Mouse (Mus musculus) olfactory bulb, adult 2 months (tissue): ENCODE results near the gene Adamts14. TPM values are rescaled to one million over a fixed set of nuclear protein-coding genes. Genes with fewer than 3 reads are reported as not detected.

Experiments used
- H3K27ac ChIP-seq: fragments of 200-500 bp; 2 replicates; pipeline ENCODE4 v1.5.1; 2012; ENCODE audit warnings: low read depth, low read length; ENCODE audit not compliant: insufficient read depth
- H3K4me1 ChIP-seq: fragments of 200-500 bp; 2 replicates; pipeline ENCODE4 v1.6.1; 2012; ENCODE audit warnings: low read length; ENCODE audit not compliant: control insufficient read depth, insufficient read depth
- H3K4me3 ChIP-seq: fragments of 200-500 bp; 2 replicates; pipeline ENCODE4 v1.5.1; 2012; ENCODE audit warnings: mild to moderate bottlenecking, low read depth, low read length, moderate library complexity; ENCODE audit not compliant: insufficient read depth
- CTCF ChIP-seq: fragments of 200-500 bp; IDR thresholded peaks from 2 replicates; pipeline ENCODE4 v1.5.1; 2012; ENCODE audit warnings: low read depth, mild to moderate bottlenecking, low read length, moderate library complexity; ENCODE audit not compliant: insufficient read depth
- POLR2A ChIP-seq: fragments of 200-500 bp; IDR thresholded peaks from 2 replicates; pipeline ENCODE4 v1.6.1; 2012; ENCODE audit warnings: mild to moderate bottlenecking, low read depth, low read length, moderate library complexity; ENCODE audit not compliant: insufficient read depth
- WGBS: fragments of 180-500 bp; shearing (Covaris S2); methylation state at CpG from one replicate; pipeline ENCODE4 v1.1.7; 2018; 5-methylcytosine and 5-hydroxymethylcytosine counted together
- polyA plus RNA-seq: library from polyadenylated mRNA; stranded (reverse); fragments of >200 nt; gene quantifications from 2 replicates; pipeline ENCODE4 v1.2.4, GENCODE M21; 2012; ENCODE audit warnings: low replicate concordance; ENCODE audit not compliant: missing spikeins, insufficient read depth, insufficient read length

The Adamts14 gene
- polyA plus RNA-seq, 1 experiment, result not detected

DNA sequence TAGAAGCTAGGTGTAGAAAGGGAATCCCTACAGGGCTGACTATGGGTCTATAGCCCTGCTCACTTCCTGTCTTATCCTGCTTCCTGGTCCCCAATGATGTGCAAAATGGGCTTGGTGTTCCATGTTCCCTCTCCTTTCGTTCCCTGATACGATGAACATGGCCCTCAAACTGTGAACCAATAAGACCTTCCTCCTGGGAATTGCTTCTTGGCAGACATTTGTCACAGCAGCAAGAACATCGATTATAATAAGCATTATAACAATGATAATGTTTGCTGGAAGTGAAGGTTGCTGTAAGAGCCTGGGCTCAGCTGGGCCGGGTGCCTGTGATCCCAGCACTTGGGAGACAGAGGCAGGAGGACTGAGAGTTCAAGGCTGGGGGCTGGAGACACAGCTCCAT is 11.1 kb upstream of the Adamts14 start:
- Histone ChIP-seq H3K4me1 (peaks cover 10% of the 10 kb centered on the region), H3K4me3 (no peak overlapping the region), H3K27ac (no peak overlapping the region)
- 86% methylated on average over 4 of the region's 4 CpGs for WGBS
- TF ChIP-seq POLR2A (no peak), CTCF (no peak)

DNA sequence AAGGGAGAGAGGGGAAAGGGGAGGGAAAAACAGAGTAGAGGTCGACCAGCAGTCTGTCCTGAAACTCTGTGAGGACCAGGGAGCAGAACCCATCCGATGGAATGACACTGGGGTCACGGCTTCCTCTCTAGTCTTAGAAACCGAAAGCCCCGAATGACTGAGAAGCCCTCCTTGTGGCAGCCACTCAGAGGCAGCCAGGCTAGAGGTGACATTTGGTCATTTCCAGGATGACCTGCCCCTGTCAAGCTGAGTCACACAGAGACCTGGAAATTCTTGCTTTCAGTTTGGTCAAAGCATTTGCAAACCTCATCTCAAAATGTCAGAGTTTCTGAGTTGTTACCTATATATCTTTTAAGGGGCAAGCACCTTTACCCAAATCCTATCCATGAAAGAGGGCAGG is 7.9 kb upstream of the Adamts14 start:
- WGBS, result 94% methylated on average over 5 of the region's 5 CpGs

DNA sequence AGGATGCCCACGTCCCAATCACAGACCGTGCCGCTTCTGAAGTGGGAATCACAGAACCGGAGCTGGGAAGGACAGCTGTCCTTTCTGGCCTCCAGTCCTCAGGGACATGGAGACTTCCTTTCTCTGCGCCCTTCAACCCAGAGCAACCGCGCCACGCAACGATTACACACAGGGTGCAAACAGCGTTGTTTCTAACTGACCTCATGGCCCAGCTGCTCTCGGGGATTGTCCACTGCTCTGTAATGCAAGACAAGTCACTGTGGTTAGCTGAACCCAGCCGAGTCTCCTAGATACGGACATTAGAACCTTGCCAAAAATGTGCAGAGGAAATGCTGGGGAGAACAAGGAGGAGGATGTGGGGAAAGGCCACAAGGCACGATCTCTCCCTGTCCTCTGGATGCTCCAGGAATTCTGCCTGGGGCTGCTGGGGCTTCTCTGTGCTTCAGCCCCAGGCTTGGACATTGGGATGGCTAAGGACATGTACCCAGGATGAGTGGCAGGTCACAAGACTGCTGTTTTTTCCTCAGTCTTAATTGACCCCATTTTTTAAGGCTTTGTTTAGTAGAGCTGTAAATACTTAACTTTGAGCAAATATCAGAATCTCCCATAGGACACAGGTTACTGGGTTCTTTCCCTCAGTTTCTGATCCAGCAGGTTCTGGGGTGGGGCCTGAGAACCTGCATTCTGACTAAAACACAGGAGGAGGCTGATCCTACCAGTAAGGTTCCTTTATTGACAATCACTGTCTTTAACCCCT is 4.9 kb upstream of the Adamts14 start:
- TF ChIP-seq POLR2A (no peak), CTCF (no peak)
- no peak overlapping the region for H3K4me3 ChIP-seq
- WGBS, result 55% methylated on average over 14 of the region's 14 CpGs
- no peak overlapping the region for H3K27ac ChIP-seq
- peaks cover 11% of the 10 kb centered on the region for H3K4me1 ChIP-seq

More for the DNA sequence above, 7.9 kb upstream of the Adamts14 start:
- Histone ChIP-seq H3K4me1 (peaks cover 10% of the 10 kb centered on the region), H3K27ac (no peak overlapping the region), H3K4me3 (no peak overlapping the region)
- TF ChIP-seq POLR2A (no peak), CTCF (no peak)

GRCm38 (mm10) chr10:61277051-61277450 is 3.8 kb upstream of the Adamts14 start:
- Histone ChIP-seq H3K4me3 (no peak overlapping the region), H3K27ac (no peak overlapping the region), H3K4me1 (peaks cover 15% of the 10 kb centered on the region)
- TF ChIP-seq CTCF, result no peak
- no peak for TF ChIP-seq POLR2A
- 98% methylated on average over 6 of the region's 6 CpGs for WGBS

DNA sequence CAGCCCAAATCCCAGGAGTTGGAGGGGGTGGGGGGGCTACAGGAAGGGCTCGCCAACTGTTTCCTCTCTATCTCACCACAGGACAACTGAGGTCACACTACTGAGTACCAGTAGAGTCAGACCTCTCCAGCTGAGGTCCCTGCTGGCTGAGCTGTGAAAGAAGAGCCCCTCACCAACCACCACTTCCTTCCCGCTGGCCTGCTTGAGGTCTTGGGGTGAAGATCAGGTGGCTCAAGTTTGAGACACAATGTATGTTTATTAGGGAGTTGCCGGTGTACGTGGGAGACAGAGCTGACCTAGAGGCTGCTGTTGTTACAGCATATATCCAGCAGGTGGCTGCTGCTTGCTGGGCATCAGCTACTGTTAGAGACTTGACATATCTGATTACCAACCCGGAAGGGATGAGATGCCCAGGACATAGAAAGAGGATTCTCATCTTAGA is 2.5 kb upstream of the Adamts14 start:
- H3K27ac ChIP-seq, result no peak overlapping the region
- 6% methylated on average over 5 of the region's 5 CpGs for WGBS
- TF ChIP-seq POLR2A (no peak), CTCF (peak; percentile 24; the same call in 1 of the 2 replicates)
- peaks cover 15% of the 10 kb centered on the region for H3K4me1 ChIP-seq
- no peak overlapping the region for H3K4me3 ChIP-seq

DNA sequence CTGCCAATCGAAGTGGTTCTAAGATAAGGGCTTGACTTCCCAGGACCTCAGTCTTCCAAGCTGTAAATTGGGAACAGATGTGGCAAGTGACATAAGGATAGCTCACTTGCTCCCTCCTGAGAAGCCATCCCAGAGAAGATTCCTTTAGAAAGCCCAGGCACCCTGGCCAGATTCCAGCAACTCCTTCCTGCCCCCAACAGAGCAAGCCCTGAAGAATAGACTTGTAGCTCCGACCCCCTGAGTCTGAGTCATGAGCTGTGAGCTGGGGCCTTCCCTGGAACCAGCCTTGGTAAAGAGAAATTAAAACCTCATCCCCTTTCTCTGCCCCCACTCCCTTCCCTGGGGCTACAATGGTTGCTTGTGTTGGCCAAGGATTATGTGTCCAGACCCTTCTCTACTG is 1.3 kb upstream of the Adamts14 start:
- no peak for TF ChIP-seq CTCF
- no peak for TF ChIP-seq POLR2A
- H3K4me3 ChIP-seq, result no peak overlapping the region
- peaks cover 15% of the 10 kb centered on the region for H3K4me1 ChIP-seq
- 46% methylated on average over 2 of the region's 2 CpGs for WGBS
- H3K27ac ChIP-seq, result no peak overlapping the region

DNA sequence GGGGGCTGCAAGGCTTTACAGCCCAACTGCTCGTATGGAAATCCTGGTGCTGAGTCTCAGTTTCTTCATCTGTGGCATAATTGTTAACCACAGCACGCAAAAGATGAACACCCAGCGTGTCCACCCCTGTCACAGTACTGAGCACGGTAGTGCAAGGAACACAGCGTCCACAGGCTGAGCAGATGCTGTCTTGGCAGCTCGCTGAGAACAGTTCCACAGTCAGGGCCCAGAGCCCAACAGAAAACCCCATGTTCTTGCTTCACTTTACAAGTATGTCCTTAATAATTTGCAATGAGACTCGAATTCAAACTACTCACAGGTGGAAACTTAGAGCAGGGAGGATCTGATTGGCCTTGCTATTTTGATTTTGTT is 592 bp upstream of the Adamts14 start:
- WGBS, result 68% methylated on average over 7 of the region's 7 CpGs
- peaks cover 15% of the 10 kb centered on the region for H3K4me1 ChIP-seq
- no peak overlapping the region for H3K27ac ChIP-seq
- H3K4me3 ChIP-seq, result no peak overlapping the region
- TF ChIP-seq CTCF, result no peak
- TF ChIP-seq POLR2A, result no peak

GRCm38 (mm10) chr10:61272631-61273030 is 607 bp downstream of the Adamts14 start:
- Histone ChIP-seq H3K4me1 (peaks cover 15% of the 10 kb centered on the region), H3K27ac (no peak overlapping the region), H3K4me3 (peak overlapping the region; percentile 41; the same call in 1 of the 2 replicates)
- TF ChIP-seq CTCF, result no peak
- TF ChIP-seq POLR2A, result no peak
- WGBS, result 75% methylated on average over 5 of the region's 5 CpGs

DNA sequence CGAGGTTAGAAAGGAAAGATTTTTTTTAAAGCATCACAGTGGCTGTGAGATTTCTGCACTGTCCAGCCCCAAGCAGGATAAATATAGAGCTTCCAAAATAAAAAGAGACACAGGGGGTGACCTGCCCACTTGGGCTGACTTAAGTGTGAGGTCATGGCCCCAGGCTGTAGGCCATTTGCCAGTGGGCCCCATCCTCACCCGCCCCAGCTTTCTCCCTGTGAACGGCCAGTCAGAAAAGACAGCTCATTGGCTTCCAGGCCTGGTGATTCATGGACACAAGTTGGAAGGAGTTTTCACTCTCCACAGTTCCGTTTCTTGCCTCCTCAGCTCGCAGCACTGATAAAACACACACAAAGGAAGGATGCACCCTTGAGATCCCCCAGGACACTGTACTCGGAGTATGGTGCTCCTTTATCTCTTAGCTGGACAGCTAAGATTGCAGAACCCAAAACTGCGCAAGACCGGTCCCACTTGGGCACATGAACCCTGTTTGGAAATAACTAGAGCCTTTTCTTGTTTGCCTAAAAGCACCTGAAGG is 1.1 kb downstream of the Adamts14 start:
- WGBS, result 74% methylated on average over 8 of the region's 8 CpGs
- Histone ChIP-seq H3K27ac (no peak overlapping the region), H3K4me1 (peaks cover 15% of the 10 kb centered on the region), H3K4me3 (no peak overlapping the region)
- no peak for TF ChIP-seq CTCF
- TF ChIP-seq POLR2A, result no peak
